Mouse (Mus musculus): ENCODE data around the gene Sncg. TPM values are rescaled to one million over a fixed set of nuclear protein-coding genes. Genes with fewer than 3 reads are reported as not detected.

Sncg gene
- polyA plus RNA-seq, 1 experiment from 2014 or later = 37.4 TPM

- H3K27me3 ChIP-seq (replicated peaks) = no peaks in the 10 kb centered on the region
- 0 out of 2 replicates have a peak, but pooled peaks cover 3% of the 10 kb centered on the region for H3K9me3 ChIP-seq
- ATAC-seq = no peak
- H3K9ac ChIP-seq = no peak overlapping the region
- no peaks in the 10 kb centered on the region for H3K4me1 ChIP-seq (replicated peaks)
- no peak overlapping the region for H3K4me2 ChIP-seq (replicated peaks)
- 68% methylated on average over 4 of the region's 4 CpGs for WGBS
- no peaks in the 10 kb centered on the region for H3K36me3 ChIP-seq
- no peak overlapping the region for H3K27ac ChIP-seq
- H3K4me3 ChIP-seq (replicated peaks) = no peak overlapping the region
Measured at GRCm38 (mm10) chr14:34393295-34393694, 18.7 kb upstream of the Sncg start.

- no peak for ATAC-seq
- H3K4me2 ChIP-seq (replicated peaks) = no peak overlapping the region
- no peaks in the 10 kb centered on the region for H3K9me3 ChIP-seq
- H3K4me1 ChIP-seq (replicated peaks) = peaks cover 8% of the 10 kb centered on the region; the same call in 1 of the 2 replicates
- H3K36me3 ChIP-seq = no peaks in the 10 kb centered on the region
- H3K9ac ChIP-seq = no peak overlapping the region
- H3K4me3 ChIP-seq (replicated peaks) = no peak overlapping the region
- H3K27ac ChIP-seq = no peak overlapping the region
- 92% methylated on average over 9 of the region's 9 CpGs for WGBS
- no peaks in the 10 kb centered on the region for H3K27me3 ChIP-seq (replicated peaks)
Measured at GRCm38 (mm10) chr14:34382921-34383704, 8.5 kb upstream of the Sncg start.

- Histone ChIP-seq H3K9ac (no peak overlapping the region; the same call in 1 of the 2 replicates), H3K27ac (peak overlapping the region; percentile 27; the same call in 1 of the 2 replicates), H3K27me3 (replicated peaks) (no peaks in the 10 kb centered on the region), H3K36me3 (no peaks in the 10 kb centered on the region), H3K4me3 (replicated peaks) (no peak overlapping the region), H3K9me3 (no peaks in the 10 kb centered on the region), H3K4me1 (replicated peaks) (peaks cover 18% of the 10 kb centered on the region), H3K4me2 (replicated peaks) (no peak overlapping the region; the same call in 1 of the 2 replicates)
- ATAC-seq = peak; percentile 18; the same call in 1 of the 2 replicates
- 40% methylated on average over 11 of the region's 11 CpGs for WGBS
Measured at GRCm38 (mm10) chr14:34378560-34379331, 4.2 kb upstream of the Sncg start.

DNA sequence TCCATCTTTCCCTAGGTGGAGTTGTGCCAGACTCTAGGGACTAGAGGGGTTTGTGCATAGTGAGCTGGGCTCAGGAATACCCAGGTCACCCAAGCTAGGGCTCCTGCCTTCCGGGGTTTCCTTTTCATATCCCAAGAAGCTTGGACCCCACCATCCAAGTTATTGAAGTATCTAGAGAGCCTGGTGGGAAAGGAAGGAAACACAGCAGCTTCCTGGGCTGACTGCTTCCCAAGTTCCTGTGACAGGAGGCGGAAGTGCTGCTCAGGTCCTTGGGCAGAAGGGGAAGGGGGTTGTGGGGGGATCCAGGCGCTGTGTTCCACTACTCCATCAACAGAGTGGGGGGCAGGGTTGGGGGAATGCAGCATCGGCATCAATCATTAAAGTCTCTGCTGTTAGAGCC is 2.5 kb upstream of the Sncg start:
- ATAC-seq = no peak
- H3K36me3 ChIP-seq = no peaks in the 10 kb centered on the region
- peak overlapping the region; percentile 9; the same call in 1 of the 2 replicates for H3K4me2 ChIP-seq (replicated peaks)
- H3K4me3 ChIP-seq (replicated peaks) = no peak overlapping the region
- H3K9me3 ChIP-seq = no peaks in the 10 kb centered on the region
- H3K27me3 ChIP-seq (replicated peaks) = no peaks in the 10 kb centered on the region
- H3K4me1 ChIP-seq (replicated peaks) = peaks cover 20% of the 10 kb centered on the region
- 72% methylated on average over 4 of the region's 4 CpGs for WGBS
- no peak overlapping the region for H3K27ac ChIP-seq
- H3K9ac ChIP-seq = no peak overlapping the region

GRCm38 (mm10) chr14:34375941-34376340 is 1.4 kb upstream of the Sncg start:
- peaks cover 20% of the 10 kb centered on the region for H3K4me1 ChIP-seq (replicated peaks)
- H3K4me2 ChIP-seq (replicated peaks) = peak overlapping the region; percentile 9; the same call in 1 of the 2 replicates
- no peak overlapping the region for H3K27ac ChIP-seq
- no peak overlapping the region for H3K9ac ChIP-seq
- no peaks in the 10 kb centered on the region for H3K36me3 ChIP-seq
- ATAC-seq = no peak
- no peaks in the 10 kb centered on the region for H3K9me3 ChIP-seq
- H3K4me3 ChIP-seq (replicated peaks) = no peak overlapping the region
- WGBS = 86% methylated on average over 5 of the region's 5 CpGs
- H3K27me3 ChIP-seq (replicated peaks) = no peaks in the 10 kb centered on the region

- no peak within 1 kb of the TSS for H3K4me3 ChIP-seq (replicated peaks)
- no peak within 1 kb of the TSS for H3K27ac ChIP-seq
- WGBS = 78% methylated on average over 13 of the region's 13 CpGs
- H3K9me3 ChIP-seq = no peaks in the 10 kb centered on the region
- peak within 1 kb of the TSS; percentile 9; the same call in 1 of the 2 replicates for H3K4me2 ChIP-seq (replicated peaks)
- no peak within 1 kb of the TSS for H3K9ac ChIP-seq
- no peak for ATAC-seq
- H3K27me3 ChIP-seq (replicated peaks) = no peaks in the 10 kb centered on the region
- no peaks in the 10 kb centered on the region for H3K36me3 ChIP-seq
- peaks cover 20% of the 10 kb centered on the region for H3K4me1 ChIP-seq (replicated peaks)
Measured at GRCm38 (mm10) chr14:34375415-34375904, 871 bp upstream of the Sncg start, which contains the start of gene Mmrn2. TSS of gene Mmrn2 (plus strand) at chr14:34375465.

DNA sequence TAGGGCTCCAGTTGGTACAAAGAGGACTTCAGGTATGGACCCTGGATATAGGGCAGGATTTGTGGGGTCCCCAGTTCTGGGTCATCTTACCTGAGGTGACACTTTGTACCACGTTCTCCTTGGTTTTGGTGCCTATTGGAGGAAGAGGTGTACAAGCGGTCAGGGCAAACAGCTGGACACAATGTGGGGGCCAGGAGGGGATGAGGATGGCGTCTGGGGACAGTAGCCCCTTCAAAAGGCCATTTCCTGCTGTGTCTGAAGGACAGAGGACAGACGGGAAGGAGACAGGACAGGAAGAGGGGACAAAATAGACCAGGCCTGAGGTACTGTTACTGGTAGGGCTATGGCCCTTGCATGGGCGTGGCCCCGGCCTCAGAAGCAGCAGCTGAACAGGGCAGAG is 1.0 kb downstream of the Sncg start:
- H3K27ac ChIP-seq = no peak overlapping the region
- no peak overlapping the region for H3K9ac ChIP-seq
- no peaks in the 10 kb centered on the region for H3K27me3 ChIP-seq (replicated peaks)
- no peak overlapping the region for H3K4me2 ChIP-seq (replicated peaks)
- H3K36me3 ChIP-seq = no peaks in the 10 kb centered on the region
- H3K9me3 ChIP-seq = no peaks in the 10 kb centered on the region
- H3K4me3 ChIP-seq (replicated peaks) = no peak overlapping the region
- 86% methylated on average over 6 of the region's 6 CpGs for WGBS
- H3K4me1 ChIP-seq (replicated peaks) = peaks cover 17% of the 10 kb centered on the region
- no peak for ATAC-seq

DNA sequence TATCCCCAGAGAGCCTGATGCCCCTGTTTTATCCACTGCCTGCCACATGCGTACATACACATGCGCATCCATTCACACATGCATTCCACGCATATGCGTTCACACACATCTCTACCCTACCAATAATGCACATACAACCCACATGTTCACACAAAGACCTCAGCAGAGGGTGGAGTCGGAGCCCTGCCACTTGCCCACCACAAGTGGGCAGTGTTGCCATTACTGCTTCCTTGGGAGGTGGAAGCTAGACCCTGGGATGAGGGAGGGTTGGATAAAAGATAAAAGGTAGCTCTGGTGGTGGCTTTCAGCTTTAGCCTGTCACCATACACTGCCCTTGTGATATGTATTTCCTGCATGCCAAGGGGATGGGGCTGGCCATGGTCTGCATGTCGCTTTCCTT is 1.9 kb downstream of the Sncg start:
- no peak for ATAC-seq
- no peak overlapping the region for H3K4me3 ChIP-seq (replicated peaks)
- peaks cover 11% of the 10 kb centered on the region for H3K4me1 ChIP-seq (replicated peaks)
- no peaks in the 10 kb centered on the region for H3K36me3 ChIP-seq
- 86% methylated on average over 6 of the region's 6 CpGs for WGBS
- no peak overlapping the region for H3K9ac ChIP-seq
- H3K4me2 ChIP-seq (replicated peaks) = no peak overlapping the region
- H3K9me3 ChIP-seq = no peaks in the 10 kb centered on the region
- H3K27me3 ChIP-seq (replicated peaks) = no peaks in the 10 kb centered on the region
- no peak overlapping the region for H3K27ac ChIP-seq

DNA sequence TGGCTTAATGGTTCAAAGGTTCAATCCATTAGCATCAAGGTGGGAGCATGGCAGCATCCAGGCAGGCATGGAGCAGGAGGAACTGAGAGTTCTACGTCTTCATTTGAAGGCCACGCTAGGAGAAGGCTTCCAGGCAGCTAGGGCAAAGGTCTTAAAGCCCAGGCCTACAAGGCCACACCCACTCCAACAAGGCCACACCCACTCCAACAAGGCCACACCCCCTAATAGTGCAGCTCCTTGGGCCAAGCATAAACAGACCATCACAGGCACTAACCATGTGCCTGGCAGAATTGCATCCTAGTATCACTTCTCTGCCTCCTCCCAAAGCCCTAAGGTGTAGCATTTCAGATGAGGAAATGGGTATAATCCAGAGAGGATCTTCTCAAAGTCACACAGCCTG is 2.8 kb downstream of the Sncg start:
- H3K27me3 ChIP-seq (replicated peaks) = no peaks in the 10 kb centered on the region
- no peaks in the 10 kb centered on the region for H3K36me3 ChIP-seq
- no peak; the same call in 1 of the 2 replicates for ATAC-seq
- peaks cover 11% of the 10 kb centered on the region for H3K4me1 ChIP-seq (replicated peaks)
- H3K27ac ChIP-seq = no peak overlapping the region
- 67% methylated on average over 2 of the region's 2 CpGs for WGBS
- H3K9me3 ChIP-seq = no peaks in the 10 kb centered on the region
- H3K4me3 ChIP-seq (replicated peaks) = no peak overlapping the region
- H3K9ac ChIP-seq = no peak overlapping the region
- no peak overlapping the region for H3K4me2 ChIP-seq (replicated peaks)

- no peak overlapping the region for H3K27ac ChIP-seq
- 84% methylated on average over 3 of the region's 3 CpGs for WGBS
- H3K4me2 ChIP-seq (replicated peaks) = no peak overlapping the region
- no peaks in the 10 kb centered on the region for H3K9me3 ChIP-seq
- no peaks in the 10 kb centered on the region for H3K36me3 ChIP-seq
- H3K9ac ChIP-seq = no peak overlapping the region
- no peak for ATAC-seq
- no peaks in the 10 kb centered on the region for H3K27me3 ChIP-seq (replicated peaks)
- H3K4me1 ChIP-seq (replicated peaks) = peaks cover 11% of the 10 kb centered on the region
- H3K4me3 ChIP-seq (replicated peaks) = no peak overlapping the region
Measured at GRCm38 (mm10) chr14:34370921-34371320, 3.7 kb downstream of the Sncg start.

GRCm38 (mm10) chr14:34370203-34370602 is 4.4 kb downstream of the Sncg start:
- ATAC-seq = no peak
- Histone ChIP-seq H3K27me3 (replicated peaks) (no peaks in the 10 kb centered on the region), H3K4me1 (replicated peaks) (peaks cover 11% of the 10 kb centered on the region), H3K4me2 (replicated peaks) (no peak overlapping the region), H3K27ac (no peak overlapping the region), H3K36me3 (no peaks in the 10 kb centered on the region), H3K9me3 (no peaks in the 10 kb centered on the region), H3K9ac (no peak overlapping the region), H3K4me3 (replicated peaks) (no peak overlapping the region)
- 65% methylated on average over 3 of the region's 3 CpGs for WGBS

- ATAC-seq = no peak
- no peak overlapping the region for H3K4me2 ChIP-seq (replicated peaks)
- no peak overlapping the region for H3K27ac ChIP-seq
- WGBS = 95% methylated on average over 2 of the region's 2 CpGs
- no peaks in the 10 kb centered on the region for H3K9me3 ChIP-seq
- H3K4me1 ChIP-seq (replicated peaks) = peaks cover 13% of the 10 kb centered on the region
- H3K27me3 ChIP-seq (replicated peaks) = no peaks in the 10 kb centered on the region
- no peak overlapping the region for H3K9ac ChIP-seq
- no peaks in the 10 kb centered on the region for H3K36me3 ChIP-seq
- H3K4me3 ChIP-seq (replicated peaks) = no peak overlapping the region
Measured at GRCm38 (mm10) chr14:34365147-34365507, 9.5 kb downstream of the Sncg start.

All from intestine, embryonic 15.5 days (tissue).